Mouse (Mus musculus) megakaryocyte, embryonic 14.5 days (primary cell): ENCODE results near the gene Rpl13a.

Source experiments
- FLI1 ChIP-seq: IDR thresholded peaks from 2 replicates; pipeline ENCODE4 v1.6.1; 2012; ENCODE audit warnings: low read length, inconsistent platforms, mixed read lengths
- GATA1 ChIP-seq: IDR thresholded peaks from 3 replicates; pipeline ENCODE4 v1.6.1; 2012; ENCODE audit warnings: mixed read lengths, low read length, inconsistent platforms, borderline replicate concordance

DNA sequence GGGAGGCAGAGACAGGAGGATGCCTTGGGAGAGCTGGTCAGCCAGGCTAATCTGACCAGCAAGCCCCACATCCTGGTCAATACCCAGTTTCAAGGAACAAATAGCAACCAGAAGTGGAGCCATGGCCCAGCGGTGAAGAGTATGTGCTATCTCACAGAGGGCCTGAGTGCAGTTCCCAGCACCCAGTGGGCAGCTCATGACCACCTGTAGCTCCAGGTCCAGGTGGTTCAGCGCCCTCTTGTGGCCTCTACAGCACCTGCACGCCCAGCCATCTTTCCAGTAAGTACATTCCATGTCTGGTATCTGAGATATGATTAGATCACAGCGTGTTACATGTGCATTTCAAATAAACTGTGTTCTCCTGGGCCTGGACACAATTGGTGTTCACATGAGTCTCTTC lies 42.5 kb downstream of the Rpl13a start:
- TF ChIP-seq GATA1 (no peak), FLI1 (no peak)
